Mouse (Mus musculus) cerebral cortex, adult 2 months (tissue): ENCODE measurements around the gene Top2a.

Experiments
- WGBS: fragments of 180-500 bp; shearing (Covaris S2); methylation state at CpG from one replicate; pipeline ENCODE4 v1.1.7; 2018; 5-methylcytosine and 5-hydroxymethylcytosine counted together

The Top2a gene

DNA sequence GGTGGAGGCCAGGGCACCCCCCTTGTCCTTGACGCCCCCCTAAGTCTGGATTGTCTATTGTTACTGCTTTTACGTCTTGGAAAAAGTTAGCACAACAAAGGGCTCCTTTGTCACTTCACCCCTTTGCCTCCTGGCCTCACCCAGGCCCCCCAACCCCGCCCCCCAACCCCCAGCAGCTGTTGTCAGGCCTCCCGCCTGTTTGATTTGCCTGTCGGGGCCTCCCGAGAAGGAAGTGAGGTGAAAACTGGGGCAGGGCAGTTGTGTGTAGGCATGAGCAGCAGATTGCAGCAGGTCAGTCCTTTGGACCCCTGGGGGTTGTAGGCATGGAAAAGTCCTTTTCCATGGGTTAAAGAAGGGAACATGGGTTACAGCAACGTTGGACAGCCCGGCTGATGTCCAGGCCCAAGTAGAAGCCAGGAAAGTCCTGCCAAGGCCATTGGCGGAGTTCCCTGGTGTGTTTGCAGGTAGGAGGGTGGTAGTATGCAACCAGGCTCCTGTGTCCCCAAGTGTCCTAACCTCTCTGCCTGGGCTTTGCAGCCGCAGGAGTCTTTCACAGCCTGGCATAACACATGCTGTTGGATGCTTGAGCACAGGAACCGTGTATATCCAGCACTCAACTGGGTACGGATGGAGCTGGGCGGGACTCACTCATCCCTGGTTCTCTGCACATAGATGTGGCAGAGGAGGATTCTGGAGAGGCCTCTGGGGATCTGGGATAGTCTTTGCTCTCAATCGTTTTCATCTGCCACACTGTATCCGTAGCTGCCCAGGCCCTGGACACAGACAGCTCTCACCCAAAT lies 59.2 kb downstream of the Top2a start:
- WGBS: 50% methylated on average over 15 of the region's 15 CpGs

DNA sequence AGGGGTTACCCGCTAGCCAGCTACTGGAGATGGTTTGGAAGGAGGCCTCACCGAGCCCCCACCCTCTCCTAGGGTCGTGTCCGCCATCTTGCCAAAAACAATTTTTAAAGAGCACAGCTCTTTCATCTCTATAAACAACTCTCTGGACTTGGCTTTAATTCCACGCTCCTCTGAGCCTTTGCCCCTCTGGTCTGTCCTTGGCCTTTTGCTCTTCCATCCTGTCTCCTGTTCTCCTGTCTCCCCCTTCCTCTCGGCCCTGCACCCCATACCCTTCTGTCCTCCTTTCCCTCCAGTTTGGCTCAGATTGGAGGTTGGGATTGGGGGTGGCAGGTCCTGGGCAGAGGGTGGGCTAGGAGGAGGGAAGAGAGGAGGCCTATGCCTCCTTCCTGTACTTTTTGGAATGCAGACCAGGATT lies 59.8 kb downstream of the Top2a start:
- 46% methylated on average over 6 of the region's 6 CpGs for WGBS

DNA sequence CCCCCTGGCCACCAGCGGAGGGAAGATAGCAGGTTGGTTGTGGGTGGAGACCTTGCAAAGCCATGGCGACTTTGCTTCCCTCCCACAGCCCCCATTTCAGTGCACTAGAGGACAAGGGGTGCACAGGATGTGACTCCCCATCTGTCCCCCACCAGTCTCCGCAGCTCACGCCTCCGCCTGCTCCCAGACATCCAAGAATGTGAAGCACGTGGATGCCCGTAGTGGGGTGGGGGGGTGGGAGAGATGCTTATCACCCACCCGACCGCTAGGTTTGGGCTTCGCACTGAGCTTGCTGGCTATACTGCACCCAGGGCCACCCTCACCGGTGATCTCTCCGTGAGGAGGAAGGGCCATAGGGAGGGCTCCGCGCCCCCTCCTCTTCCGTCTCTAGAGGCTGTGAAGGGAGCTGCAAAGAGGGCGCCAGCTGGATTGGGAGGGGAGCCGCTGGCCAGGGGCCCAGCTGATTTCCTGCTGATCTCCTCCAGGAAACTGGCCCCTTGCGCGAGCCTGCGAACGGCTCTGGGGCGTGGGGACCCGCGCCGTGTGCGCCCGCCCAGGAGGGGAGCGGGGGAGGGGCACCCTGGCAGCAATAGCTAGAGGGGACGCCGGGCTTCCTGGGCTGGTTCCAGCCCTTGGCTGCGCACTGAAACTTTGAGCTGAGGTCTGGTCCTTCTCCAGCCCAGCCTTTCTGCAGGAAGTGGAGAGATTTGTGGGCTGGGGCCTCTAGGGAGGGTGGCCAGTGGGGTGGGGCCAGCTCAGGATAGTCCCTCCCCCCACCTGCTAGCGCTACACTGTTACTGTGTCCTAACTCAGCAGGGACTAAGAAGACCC lies 60.6 kb downstream of the Top2a start:
- WGBS: 2% methylated on average over 32 of the region's 32 CpGs

DNA sequence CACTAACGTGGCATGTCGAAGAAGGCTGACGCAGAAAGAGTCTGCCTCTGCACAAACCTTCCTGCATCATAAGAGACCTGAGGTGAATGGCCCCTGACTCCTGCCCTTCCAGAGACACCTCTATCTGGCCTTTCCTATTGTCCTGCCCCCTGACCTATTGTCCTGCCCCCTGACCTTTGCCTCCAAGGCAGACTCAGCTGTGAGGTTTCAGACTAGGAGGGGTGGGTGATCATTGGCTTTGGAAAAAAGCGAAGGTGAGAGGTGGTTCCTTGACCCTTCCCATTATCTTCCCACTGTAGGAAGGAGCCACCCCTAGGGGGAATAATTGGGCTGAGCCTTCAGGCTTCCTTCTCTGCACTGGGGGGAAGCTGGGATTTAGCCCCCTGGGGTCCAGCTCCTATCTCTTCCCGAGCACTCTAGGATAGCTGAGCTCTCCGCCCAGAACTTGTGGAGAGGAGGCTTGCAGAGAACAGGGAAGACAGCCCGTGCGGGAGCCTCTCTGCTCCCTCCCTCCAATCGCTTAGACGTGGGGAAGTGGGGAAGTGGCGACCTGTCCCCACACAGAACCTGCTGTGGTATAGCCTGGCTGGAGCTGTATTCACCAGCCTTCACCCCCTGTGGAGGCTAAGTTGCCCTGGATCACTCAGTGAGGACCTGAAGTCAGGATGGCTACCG lies 61.4 kb downstream of the Top2a start:
- WGBS: 32% methylated on average over 12 of the region's 12 CpGs

DNA sequence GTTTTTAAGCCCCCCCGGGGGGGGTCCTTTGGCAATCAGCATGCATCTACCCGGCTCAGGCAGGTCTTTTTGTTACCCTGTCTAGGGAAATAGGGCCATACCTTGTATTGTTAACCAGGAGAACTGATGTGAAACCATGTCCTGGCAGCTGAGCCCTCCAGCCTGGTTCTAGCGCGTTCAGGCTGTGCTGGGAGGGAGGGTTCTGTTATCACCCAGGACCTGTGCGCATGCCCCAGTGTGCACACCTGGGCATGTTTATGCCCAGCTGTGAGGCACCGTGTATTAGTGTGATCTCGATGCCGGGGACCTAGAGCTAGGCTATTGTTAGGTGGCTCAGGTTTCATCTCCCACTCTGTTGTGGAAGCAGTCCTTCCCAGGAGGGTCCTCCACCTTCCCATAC lies 62.2 kb downstream of the Top2a start:
- WGBS: 39% methylated on average over 8 of the region's 8 CpGs

DNA sequence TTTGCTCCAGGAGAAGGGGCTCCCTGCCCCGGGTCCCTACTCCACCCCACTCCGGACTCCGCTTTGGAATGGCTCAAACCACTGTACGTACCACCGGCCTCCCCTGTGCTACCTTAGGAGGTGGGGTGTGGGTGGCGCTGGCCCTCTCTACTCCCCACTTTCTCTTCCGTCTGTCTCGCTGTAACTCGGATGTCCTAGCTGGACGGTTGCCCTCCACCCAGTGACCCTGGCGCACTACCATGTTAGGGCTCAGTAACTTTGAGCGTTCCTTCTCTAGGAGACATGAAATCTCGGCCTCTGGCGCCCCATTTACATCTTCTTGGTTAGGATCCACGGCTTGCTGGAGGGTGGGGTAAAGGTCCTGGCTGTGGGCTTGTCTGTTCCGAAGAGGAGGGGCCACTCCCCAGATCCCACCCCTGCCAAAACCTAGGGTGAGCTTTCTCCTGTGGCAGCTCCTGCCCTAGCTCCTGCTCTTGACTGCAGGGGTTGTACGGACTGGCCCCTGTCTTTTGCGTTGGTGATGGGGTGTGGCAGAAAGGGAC lies 62.9 kb downstream of the Top2a start:
- WGBS: 36% methylated on average over 18 of the region's 18 CpGs

DNA sequence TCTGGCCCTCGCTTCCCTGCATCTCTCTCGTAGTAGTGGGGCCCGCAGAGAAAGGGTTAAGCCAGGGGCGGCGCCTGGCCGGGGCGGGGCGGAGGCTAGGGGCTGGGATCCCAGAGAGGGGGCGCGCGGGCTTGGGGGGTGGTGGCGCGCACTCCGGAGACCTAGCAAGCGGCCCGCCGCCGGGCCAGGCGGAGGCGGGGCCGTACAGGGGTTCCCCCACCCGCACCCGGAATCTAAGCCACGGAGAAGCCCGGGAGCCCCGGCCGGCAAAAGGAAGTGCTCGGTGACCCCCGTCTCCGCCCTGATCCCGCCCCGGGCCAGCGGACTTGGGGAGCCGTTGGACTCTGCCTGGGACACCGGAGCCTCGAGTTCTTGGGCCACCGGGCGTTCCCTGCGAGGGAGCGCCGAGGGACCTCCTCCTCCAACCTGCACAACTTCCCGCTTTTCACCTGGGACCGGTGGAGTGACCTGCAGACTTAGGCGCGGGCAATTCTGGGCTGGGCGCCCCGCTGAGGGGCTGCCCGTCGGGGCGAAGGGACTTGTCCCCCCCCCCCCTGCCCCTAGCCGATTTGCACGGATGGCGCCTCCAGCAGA lies 63.6 kb downstream of the Top2a start:
- 2% methylated on average over 52 of the region's 53 CpGs for WGBS

DNA sequence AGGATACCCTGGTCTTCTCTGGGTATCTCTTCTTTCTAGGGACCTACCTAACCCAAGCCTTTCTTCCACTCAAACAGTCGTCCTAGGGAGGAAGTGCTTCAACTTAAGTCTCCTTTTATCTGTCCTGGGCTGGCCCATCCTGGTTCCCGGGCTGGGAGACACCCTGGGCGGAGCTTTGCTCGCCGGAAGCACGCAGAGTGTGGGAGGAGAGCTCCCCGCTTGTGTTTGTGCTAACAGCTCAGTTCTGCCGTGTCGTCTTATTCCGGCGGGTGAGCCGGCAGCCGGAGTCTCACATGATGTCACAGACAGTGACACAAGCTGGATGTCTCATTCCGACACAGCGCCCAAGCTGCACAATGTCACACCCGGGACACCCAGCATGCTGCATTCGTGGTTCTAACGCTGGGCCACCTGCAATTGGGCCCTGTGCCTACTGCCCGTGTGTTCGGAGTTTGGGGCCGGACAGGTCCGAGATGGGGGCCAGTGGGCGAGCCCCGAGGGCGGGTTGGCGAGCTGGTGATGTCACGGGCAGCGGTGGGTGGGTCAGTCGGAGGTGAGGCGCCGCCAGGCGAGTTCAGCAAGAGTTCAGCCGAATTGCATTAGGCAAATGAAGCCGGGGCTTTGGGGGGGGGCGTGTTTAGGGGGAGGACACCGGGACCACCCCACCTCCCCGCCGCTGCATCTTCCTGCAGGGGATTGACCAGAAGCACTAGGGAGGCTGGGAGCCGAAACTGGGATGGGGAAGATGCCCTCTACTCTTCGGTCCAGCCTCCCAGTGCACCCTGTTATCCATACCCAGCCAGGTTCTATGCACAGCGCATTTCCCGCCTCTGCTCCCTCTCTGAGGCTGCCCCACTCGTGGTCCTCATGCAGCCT lies 64.3 kb downstream of the Top2a start:
- 1% methylated on average over 43 of the region's 43 CpGs for WGBS

DNA sequence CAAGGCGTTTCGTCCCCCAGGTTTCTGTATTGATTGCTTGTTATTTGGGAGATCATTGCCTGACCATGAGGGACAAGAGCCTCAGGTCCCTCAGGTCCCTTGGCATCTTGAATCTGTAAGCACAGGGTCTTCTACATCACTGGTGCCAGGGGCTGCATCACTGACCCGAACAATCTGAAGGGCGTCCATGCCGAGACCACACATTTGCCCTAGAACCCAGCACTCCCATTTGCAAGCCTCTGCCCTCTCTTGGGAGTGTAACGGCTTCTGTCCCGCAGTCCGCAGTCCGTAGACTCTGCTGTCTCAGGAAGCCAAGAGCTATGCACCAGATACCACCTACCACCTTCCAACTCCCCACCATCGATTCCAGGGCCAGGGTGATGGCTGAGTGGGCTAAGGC lies 67.6 kb downstream of the Top2a start:
- WGBS: 92% methylated on average over 10 of the region's 10 CpGs

DNA sequence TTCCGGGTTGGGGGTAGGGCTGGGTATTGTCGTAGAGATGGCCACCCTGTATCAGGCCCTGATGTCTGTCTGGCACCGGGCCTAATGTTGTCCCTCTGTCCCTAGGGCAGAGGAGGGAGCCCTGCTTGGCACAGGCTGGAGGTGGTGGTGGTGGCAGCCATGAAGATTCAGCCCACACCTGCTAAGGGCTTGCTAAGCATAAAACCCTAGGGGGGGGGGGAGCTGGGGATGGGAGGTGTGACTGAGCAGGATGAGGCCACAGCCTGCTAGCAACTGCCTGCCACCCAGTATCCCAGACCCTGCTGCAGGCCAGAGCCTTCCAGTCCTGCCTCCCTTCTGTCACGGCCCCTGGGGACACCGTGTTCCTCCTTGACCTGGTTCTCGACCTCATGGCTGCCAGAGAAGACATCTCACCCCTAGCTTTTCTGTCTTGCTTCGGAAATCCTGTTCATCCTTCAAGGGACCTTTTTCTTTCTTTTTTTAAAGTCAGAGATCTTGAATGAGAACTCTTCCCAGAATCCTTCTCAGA lies 68.2 kb downstream of the Top2a start:
- 44% methylated on average over 7 of the region's 7 CpGs for WGBS

DNA sequence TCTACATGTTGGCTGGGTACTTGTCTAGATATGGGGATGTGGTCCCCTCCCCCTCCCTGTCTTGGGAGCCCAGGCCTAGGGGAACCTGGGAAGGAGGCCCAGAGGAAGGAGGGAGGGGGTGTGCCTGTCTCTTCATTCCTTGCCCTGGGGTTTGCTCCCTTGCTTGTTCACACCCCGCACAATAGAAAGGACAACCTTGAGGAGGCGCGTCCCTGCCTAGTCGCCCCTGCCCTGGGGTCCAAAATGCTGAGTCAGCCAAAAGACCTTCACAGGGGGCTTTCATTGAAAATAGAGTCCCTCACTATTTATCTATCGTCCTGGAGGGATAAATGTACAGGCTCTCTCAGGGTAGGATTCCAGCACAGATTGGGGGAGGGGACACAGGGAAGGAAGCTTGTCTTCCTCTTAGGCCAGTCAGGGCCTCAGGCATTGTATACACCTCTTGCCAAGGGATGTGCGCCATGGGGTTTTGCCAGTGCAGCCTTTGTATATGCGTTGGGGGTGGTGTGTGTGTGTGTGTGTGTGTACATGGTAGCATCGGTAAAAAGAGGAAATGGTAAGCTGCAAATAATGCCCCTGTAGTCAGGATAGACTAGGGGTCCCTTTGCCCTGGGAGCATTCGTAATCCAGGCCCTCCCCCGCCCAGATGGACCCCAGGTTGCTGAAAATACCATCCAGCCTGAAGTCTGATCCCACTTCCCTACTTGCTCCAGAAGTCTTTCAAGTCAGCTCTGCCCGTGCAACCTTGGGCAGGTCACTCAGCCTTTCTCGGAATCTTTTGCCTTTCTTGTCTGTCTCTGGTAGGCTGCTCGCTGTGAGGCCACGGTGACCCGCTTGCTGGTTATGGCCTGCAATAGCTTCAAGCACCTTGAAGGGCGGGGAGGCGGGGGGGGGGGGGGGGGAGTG lies 68.9 kb downstream of the Top2a start:
- WGBS: 40% methylated on average over 17 of the region's 17 CpGs

DNA sequence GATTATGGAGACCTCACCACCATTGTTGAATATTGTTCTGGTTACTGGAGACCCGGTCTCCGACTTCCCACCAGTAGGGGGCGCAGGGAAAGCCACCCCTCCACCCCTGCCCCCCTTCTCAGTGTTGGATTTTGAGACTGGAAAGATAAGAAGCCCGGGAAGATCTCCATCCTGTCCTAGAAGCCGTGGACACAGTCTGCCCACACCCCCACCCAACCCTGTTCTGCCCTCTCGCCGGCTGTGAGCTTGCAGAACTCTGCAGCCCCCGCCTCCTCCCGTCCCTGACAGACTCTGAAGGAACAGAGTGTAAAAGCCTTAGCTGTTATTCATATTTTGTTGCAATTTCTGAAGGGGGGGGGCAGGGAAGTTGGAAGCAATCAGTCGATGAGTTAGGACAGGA lies 69.6 kb downstream of the Top2a start:
- WGBS: 7% methylated on average over 10 of the region's 10 CpGs

DNA sequence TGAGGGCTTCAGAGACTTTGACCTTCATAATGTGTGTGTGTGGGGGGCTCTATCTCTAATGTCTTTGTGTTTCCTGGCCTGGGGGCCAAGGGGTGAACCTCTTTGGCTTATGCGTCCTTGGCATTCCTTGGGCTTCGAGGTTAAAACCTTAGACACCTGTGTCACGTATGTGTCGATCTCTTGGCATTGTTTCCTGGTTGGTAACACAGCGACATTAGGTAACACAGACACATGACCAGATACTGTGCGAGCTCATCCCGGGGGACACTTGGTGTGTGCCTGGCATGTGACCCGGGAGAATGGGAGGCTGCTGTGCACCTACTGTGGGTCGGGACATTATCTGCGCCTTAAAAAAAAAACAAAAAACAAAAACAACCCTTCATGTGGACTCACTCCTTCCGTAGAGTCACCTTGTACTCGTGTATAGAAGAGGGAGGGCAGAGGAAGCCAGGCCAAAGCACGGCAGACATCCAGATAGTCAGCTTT lies 70.1 kb downstream of the Top2a start:
- 41% methylated on average over 13 of the region's 13 CpGs for WGBS

DNA sequence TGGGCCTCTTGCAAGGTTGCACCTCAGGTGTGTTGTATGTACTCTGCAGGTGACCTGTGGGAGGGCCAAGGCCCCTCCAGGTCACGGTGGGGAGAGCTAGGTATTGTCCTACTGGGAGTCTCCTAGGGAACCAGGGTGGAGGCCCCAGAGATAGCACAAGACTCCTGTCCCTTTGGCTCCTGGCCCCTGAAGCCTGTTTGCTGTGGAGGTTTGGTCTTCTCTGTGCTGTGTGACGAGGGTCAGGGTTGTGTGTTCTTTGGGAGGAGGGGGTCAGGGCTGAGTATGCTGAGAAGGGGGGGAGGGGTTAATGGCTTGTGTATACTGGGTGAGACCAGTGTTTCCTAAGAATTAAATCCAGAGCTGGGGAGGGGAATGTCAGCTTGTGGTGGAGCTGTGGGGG lies 70.6 kb downstream of the Top2a start:
- 37% methylated on average over 2 of the region's 2 CpGs for WGBS

DNA sequence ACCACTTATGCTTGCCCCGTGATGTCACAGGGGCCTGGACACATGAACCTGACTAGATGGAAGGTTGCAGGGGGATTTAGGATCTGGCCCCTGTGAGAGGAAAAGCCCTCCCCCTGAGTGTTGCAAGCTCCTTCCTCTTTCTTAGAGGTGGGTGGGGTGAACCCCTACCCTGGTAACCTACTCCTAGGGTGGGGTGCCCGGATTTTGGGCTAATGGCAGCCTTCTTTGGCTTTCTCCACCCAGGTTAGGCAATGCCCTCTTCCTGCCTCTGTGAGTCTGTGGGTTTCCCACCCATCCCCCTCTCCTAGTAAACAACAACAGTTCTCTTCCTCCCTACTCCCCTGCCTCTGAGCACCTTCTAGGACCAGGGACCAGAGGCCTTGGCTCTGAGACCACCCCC lies 71.3 kb downstream of the Top2a start:
- 78% methylated on average over 2 of the region's 2 CpGs for WGBS

DNA sequence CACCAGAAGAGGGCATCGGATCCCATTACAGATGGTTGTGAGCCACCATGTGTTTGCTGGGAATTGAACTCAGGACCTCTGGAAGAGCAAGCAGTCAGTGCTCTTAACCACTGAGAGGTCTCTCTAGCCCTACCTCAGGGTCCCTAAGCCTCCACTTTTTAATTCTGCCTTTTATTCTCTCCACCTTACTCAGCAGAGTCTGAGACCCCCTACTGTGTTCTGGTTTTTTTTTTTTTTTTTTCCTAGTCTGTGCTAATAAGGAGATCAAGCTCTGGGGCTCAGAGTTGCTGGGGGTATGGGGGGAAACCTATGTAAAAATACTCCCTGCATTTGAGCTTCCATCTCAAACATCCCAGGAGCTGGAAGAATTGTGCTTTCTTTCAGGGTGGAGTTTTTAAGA lies 71.9 kb downstream of the Top2a start:
- WGBS: 82% methylated on average over 1 of the region's 1 CpGs

DNA sequence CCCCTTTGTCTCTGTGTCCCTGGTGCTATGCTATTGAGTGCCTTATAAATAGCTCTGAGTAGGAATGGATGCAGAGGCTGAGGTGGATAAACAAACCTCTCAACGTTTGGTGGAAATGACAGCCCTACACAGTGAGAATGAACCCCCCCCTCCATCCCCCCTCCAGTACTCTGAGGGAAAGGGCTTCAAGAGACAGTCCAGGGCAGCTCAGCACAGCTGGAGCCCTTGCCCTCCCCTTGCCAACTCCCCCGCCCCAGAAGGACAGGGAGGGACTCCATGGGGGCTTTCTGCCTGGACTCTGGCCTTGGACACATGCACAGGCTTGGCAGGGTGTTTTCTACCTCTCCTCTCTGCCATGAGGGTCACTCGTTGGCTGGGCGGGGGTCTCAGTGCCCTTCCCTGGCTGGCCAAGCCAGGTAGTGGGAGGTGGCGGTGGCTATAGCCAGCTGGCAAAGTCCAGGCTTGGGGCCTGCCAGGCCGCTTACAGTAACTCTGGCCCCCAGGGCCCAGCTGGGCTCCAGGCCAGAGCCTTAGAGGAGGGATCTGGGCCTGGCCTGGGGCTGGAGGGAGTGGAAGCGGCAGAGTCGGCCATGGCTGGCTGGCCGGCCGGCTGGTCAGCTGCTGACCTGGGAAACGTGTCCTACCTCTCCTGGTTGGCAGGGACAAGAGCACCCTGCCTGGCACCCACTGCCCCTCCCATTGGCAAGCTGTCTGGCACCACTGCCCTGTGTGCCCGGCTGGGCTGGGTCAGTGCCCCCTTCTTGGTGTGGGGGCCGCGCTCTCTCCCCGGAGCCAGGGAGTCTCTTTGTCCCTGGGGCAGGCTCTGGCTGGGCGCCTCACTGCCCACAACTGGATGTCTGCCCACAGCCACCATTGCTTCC lies 72.7 kb downstream of the Top2a start:
- 44% methylated on average over 16 of the region's 16 CpGs for WGBS

DNA sequence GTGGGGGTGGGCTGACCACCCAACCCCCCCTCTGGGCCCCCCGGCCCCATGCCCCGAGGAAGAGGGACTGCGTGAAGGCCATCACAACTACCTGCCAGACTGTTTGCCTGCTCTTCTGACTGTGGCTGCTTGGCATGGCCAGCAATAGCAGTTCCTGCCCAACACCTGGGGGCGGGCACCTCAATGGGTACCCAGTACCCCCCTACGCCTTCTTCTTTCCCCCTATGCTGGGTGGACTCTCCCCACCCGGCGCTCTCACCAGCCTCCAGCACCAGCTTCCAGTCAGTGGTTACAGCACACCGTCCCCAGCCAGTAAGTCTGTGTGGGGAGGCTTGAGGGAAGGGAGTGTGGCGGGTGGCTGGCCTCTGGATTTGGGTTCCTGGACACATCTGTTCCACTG lies 73.5 kb downstream of the Top2a start:
- WGBS: 86% methylated on average over 9 of the region's 9 CpGs
